Mouse (Mus musculus) lung, postnatal 0 days (tissue): ENCODE data around the gene Ints12. TPM values are rescaled to one million over a fixed set of nuclear protein-coding genes. Genes with fewer than 3 reads are reported as not detected.

ENCODE experiments used
- ATAC-seq: fragments of 200-750 bp; cut with Nextera tagmentation; 2 replicates; pipeline ENCODE4 v1.8.0; 2017; ENCODE audit warnings: moderate library complexity
- DNase-seq: peaks from one replicate; pipeline ENCODE4 v3.0.0-alpha.2; 2016; ENCODE audit warnings: low spot score
- H3K27ac ChIP-seq: fragments of 300-500 bp; sonication (generic); 2 replicates; pipeline ENCODE4 v1.5.1; 2014; ENCODE audit warnings: antibody characterized with exemption, mild to moderate bottlenecking, low read length, mixed read lengths
- H3K27me3 ChIP-seq: fragments of 300-500 bp; sonication (generic); replicated peaks from 2 replicates; pipeline ENCODE4 v1.6.1; 2014; ENCODE audit warnings: low read length, mixed read lengths; ENCODE audit not compliant: insufficient read depth
- H3K36me3 ChIP-seq: fragments of 300-500 bp; sonication (generic); 2 replicates; pipeline ENCODE4 v1.6.1; 2014; ENCODE audit warnings: low read length, mixed read lengths; ENCODE audit not compliant: insufficient read depth
- H3K4me1 ChIP-seq: fragments of 300-500 bp; sonication (generic); 2 replicates; pipeline ENCODE4 v1.6.1; 2014; ENCODE audit warnings: antibody characterized with exemption, low read depth, low read length, mixed read lengths; ENCODE audit not compliant: insufficient read depth
- H3K4me2 ChIP-seq: fragments of 300-500 bp; sonication (generic); replicated peaks from 2 replicates; pipeline ENCODE4 v1.6.1; 2014; ENCODE audit warnings: low read depth, mild to moderate bottlenecking, low read length, moderate library complexity, mixed read lengths
- H3K4me3 ChIP-seq: fragments of 300-500 bp; sonication (generic); 2 replicates; pipeline ENCODE4 v1.5.1; 2014; ENCODE audit warnings: low read depth, low read length
- H3K9ac ChIP-seq: fragments of 300-500 bp; sonication (generic); replicated peaks from 2 replicates; pipeline ENCODE4 v1.6.1; 2014; ENCODE audit warnings: low read depth, mild to moderate bottlenecking
- H3K9me3 ChIP-seq: fragments of 300-500 bp; sonication (generic); 2 replicates; pipeline ENCODE4 v1.6.1; 2016; ENCODE audit warnings: low read length, mixed read lengths
- CTCF ChIP-seq: IDR thresholded peaks from 2 replicates; pipeline ENCODE4 v1.5.1; 2016; ENCODE audit warnings: antibody characterized with exemption, mild to moderate bottlenecking
- EP300 ChIP-seq: IDR thresholded peaks from 2 replicates; pipeline ENCODE4 v1.6.1; 2016; ENCODE audit warnings: antibody characterized with exemption, mild to moderate bottlenecking, control low read depth
- WGBS: fragments of 180-500 bp; shearing (Covaris S2); extraction: QIAGEN DNeasy Blood & Tissue Kit; methylation state at CpG from one replicate; pipeline ENCODE4 v1.1.7; 2014; 5-methylcytosine and 5-hydroxymethylcytosine counted together
- polyA plus RNA-seq: library from polyadenylated mRNA; unstranded; fragments of >200 nt; fragmentation: Nextera tagmentation; extraction: Ambion mirVana; gene quantifications from 2 replicates; pipeline ENCODE4 v1.2.1, GENCODE M21; 2015

The Ints12 gene
- polyA plus RNA-seq, 1 experiment from 2014 or later, result 15.8 TPM

- no peaks in the 10 kb centered on the region for H3K27me3 ChIP-seq
- no peak overlapping the region for H3K4me3 ChIP-seq
- H3K9ac ChIP-seq, result no peak overlapping the region
- DNase-seq (no peak), ATAC-seq (no peak)
- WGBS, result 74% methylated on average over 8 of the region's 8 CpGs
- H3K4me2 ChIP-seq, result no peak overlapping the region
- no peaks in the 10 kb centered on the region for H3K36me3 ChIP-seq
- TF ChIP-seq EP300 (no peak), CTCF (no peak)
- H3K27ac ChIP-seq, result no peak overlapping the region
- H3K9me3 ChIP-seq, result no peaks in the 10 kb centered on the region
- no peaks in the 10 kb centered on the region for H3K4me1 ChIP-seq
Measured at GRCm38 (mm10) chr3:133154683-133155082, 63.0 kb downstream of the Ints12 start.

- ATAC-seq, result no peak
- no peaks in the 10 kb centered on the region for H3K36me3 ChIP-seq
- no peak overlapping the region for H3K27ac ChIP-seq
- no peak overlapping the region for H3K9ac ChIP-seq
- no peak for DNase-seq
- H3K4me3 ChIP-seq, result no peak overlapping the region
- H3K4me2 ChIP-seq, result no peak overlapping the region
- WGBS, result 50% methylated on average over 5 of the region's 5 CpGs
- H3K27me3 ChIP-seq, result no peaks in the 10 kb centered on the region
- no peaks in the 10 kb centered on the region for H3K9me3 ChIP-seq
- no peaks in the 10 kb centered on the region for H3K4me1 ChIP-seq
- no peak for TF ChIP-seq EP300
- TF ChIP-seq CTCF, result no peak
Measured at GRCm38 (mm10) chr3:133158260-133158659, 66.6 kb downstream of the Ints12 start.

Other genes with a start within 250 kb of the Ints12 start
- 298 and 352 TPM in 2 replicates for gene Npnt, start 141.5 kb upstream of the Ints12 start, polyA plus RNA-seq
- gene Gstcd, start 193 bp downstream of the Ints12 start, polyA plus RNA-seq, result 2.0 TPM in 2 replicates
- gene Arhgef38, start 143.1 kb downstream of the Ints12 start, polyA plus RNA-seq, result 3.6 and 5.2 TPM in 2 replicates
- 94.1 and 104 TPM in 2 replicates for gene Ppa2, start 218.3 kb downstream of the Ints12 start, polyA plus RNA-seq